Mouse (Mus musculus): ENCODE results near the gene S100a6. TPM values are rescaled to one million over a fixed set of nuclear protein-coding genes. Genes with fewer than 3 reads are reported as not detected.

Gene S100a6
- total and polyA plus RNA-seq, 2 experiments from 2014 or later = 12.9 to 59.0 TPM

DNA sequence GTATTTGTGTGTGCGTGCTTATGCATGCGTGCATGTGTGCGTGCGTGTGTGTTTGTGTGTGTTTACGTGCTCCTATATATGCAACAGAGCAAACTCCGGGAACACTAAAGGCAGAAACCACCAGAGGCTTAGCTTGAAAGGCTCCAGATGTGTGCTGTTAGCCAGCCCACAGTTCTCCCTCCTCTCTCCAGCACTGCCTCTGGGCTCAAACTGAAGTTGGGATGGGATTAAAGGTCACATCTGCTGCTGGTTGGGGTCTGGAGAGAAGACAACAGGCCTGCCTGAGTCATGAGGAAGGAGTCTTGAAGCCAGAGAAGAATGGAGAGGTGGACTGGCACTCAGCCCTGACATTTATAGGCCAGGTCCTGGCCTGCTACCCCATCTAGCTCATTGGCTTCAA is 6.5 kb upstream of the S100a6 start:
- Histone ChIP-seq H3K9me3 (ENCODE audit: low read length) (no peaks in the 10 kb centered on the region), H3K4me3 (ENCODE audit: low read length) (no peak overlapping the region), H3K4me2 (ENCODE audit: low read depth, low read length) (no peak overlapping the region), H3K4me1 (ENCODE audit: insufficient read depth, low read length) (no peaks in the 10 kb centered on the region), H3K27me3 (ENCODE audit: insufficient read depth, low read length) (no peaks in the 10 kb centered on the region), H3K27ac (no peak overlapping the region), H3K9ac (replicated peaks; ENCODE audit: low read length) (no peak overlapping the region), H3K36me3 (ENCODE audit: insufficient read depth, low read length) (no peaks in the 10 kb centered on the region)
- ATAC-seq (no peak), DNase-seq (ENCODE audit: low spot score) (no peak)
- WGBS = 90% methylated on average over 6 of the region's 6 CpGs
- TF ChIP-seq CTCF (IDR thresholded peaks at IDR 0.05; ENCODE audit: low read depth) = no peak

GRCm38 (mm10) chr3:90607361-90607760 is 5.3 kb upstream of the S100a6 start:
- Histone ChIP-seq H3K4me2 (ENCODE audit: low read depth, low read length) (no peak overlapping the region), H3K36me3 (ENCODE audit: insufficient read depth, low read length) (no peaks in the 10 kb centered on the region), H3K9ac (replicated peaks; ENCODE audit: low read length) (no peak overlapping the region), H3K4me3 (ENCODE audit: low read length) (no peak overlapping the region), H3K27ac (no peak overlapping the region), H3K4me1 (ENCODE audit: insufficient read depth, low read length) (no peaks in the 10 kb centered on the region), H3K9me3 (ENCODE audit: low read length) (no peaks in the 10 kb centered on the region), H3K27me3 (ENCODE audit: insufficient read depth, low read length) (no peaks in the 10 kb centered on the region)
- 79% methylated on average over 3 of the region's 3 CpGs for WGBS
- TF ChIP-seq CTCF (IDR thresholded peaks at IDR 0.05; ENCODE audit: low read depth) = no peak
- ATAC-seq (no peak), DNase-seq (ENCODE audit: low spot score) (no peak)

GRCm38 (mm10) chr3:90608223-90608622 is 4.5 kb upstream of the S100a6 start, which contains the start of gene S100a5:
S100a5 (plus strand) TSS chr3:90608523.
- Histone ChIP-seq H3K9me3 (ENCODE audit: low read length) (no peaks in the 10 kb centered on the region), H3K27ac (no peak within 1 kb of the TSS), H3K4me3 (ENCODE audit: low read length) (no peak within 1 kb of the TSS), H3K4me1 (ENCODE audit: insufficient read depth, low read length) (0 out of 2 replicates have a peak, but pooled peaks cover 5% of the 10 kb centered on the region), H3K36me3 (ENCODE audit: insufficient read depth, low read length) (no peaks in the 10 kb centered on the region), H3K4me2 (ENCODE audit: low read depth, low read length) (no peak within 1 kb of the TSS), H3K9ac (replicated peaks; ENCODE audit: low read length) (no peak within 1 kb of the TSS), H3K27me3 (ENCODE audit: insufficient read depth, low read length) (no peaks in the 10 kb centered on the region)
- ATAC-seq (no peak), DNase-seq (ENCODE audit: low spot score) (no peak)
- 64% methylated on average over 3 of the region's 3 CpGs for WGBS
- TF ChIP-seq CTCF (IDR thresholded peaks at IDR 0.05; ENCODE audit: low read depth) = no peak

GRCm38 (mm10) chr3:90609102-90609501 is 3.6 kb upstream of the S100a6 start:
- no peaks in the 10 kb centered on the region for H3K27me3 ChIP-seq (ENCODE audit: insufficient read depth, low read length)
- TF ChIP-seq CTCF (IDR thresholded peaks at IDR 0.05; ENCODE audit: low read depth) = no peak
- no peak for ATAC-seq
- H3K27ac ChIP-seq = no peak overlapping the region
- H3K36me3 ChIP-seq (ENCODE audit: insufficient read depth, low read length) = no peaks in the 10 kb centered on the region
- H3K9ac ChIP-seq (replicated peaks; ENCODE audit: low read length) = no peak overlapping the region
- H3K9me3 ChIP-seq (ENCODE audit: low read length) = no peaks in the 10 kb centered on the region
- DNase-seq (ENCODE audit: low spot score) = no peak
- H3K4me3 ChIP-seq (ENCODE audit: low read length) = no peak overlapping the region
- H3K4me1 ChIP-seq (ENCODE audit: insufficient read depth, low read length) = 0 out of 2 replicates have a peak, but pooled peaks cover 6% of the 10 kb centered on the region
- no peak overlapping the region for H3K4me2 ChIP-seq (ENCODE audit: low read depth, low read length)

- ATAC-seq (no peak), DNase-seq (ENCODE audit: low spot score) (no peak)
- H3K9ac ChIP-seq (replicated peaks; ENCODE audit: low read length) = no peak overlapping the region
- H3K4me1 ChIP-seq (ENCODE audit: insufficient read depth, low read length) = 0 out of 2 replicates have a peak, but pooled peaks cover 6% of the 10 kb centered on the region
- TF ChIP-seq CTCF (IDR thresholded peaks at IDR 0.05; ENCODE audit: low read depth) = no peak
- WGBS = 85% methylated on average over 3 of the region's 3 CpGs
- H3K4me2 ChIP-seq (ENCODE audit: low read depth, low read length) = no peak overlapping the region
- H3K36me3 ChIP-seq (ENCODE audit: insufficient read depth, low read length) = no peaks in the 10 kb centered on the region
- no peaks in the 10 kb centered on the region for H3K9me3 ChIP-seq (ENCODE audit: low read length)
- H3K27ac ChIP-seq = no peak overlapping the region
- H3K4me3 ChIP-seq (ENCODE audit: low read length) = no peak overlapping the region
- no peaks in the 10 kb centered on the region for H3K27me3 ChIP-seq (ENCODE audit: insufficient read depth, low read length)
Observed at GRCm38 (mm10) chr3:90611494-90611893, 1.2 kb upstream of the S100a6 start.

DNA sequence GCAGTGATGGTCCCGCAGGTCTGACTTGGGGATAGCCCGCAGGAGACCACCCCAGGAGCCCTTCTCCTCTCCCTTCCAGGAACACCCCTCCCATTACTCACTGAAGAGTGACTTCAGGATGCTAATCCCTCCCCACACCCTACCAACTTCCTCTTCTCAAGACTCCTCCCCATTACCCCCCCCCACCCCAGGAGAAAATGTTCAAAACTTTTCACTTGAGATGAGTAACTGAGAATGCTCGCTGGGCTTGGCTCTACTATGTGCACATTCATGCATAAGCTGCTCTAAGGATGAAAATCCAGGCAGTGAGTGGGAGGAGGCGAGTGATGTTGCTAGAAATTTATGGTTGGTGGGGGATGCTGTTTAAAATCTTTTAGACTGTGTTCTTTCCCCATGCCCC is 621 bp upstream of the S100a6 start:
- 0 out of 2 replicates have a peak, but pooled peaks cover 6% of the 10 kb centered on the region for H3K4me1 ChIP-seq (ENCODE audit: insufficient read depth, low read length)
- DNase-seq (ENCODE audit: low spot score) (no peak), ATAC-seq (no peak)
- no peaks in the 10 kb centered on the region for H3K36me3 ChIP-seq (ENCODE audit: insufficient read depth, low read length)
- WGBS = 69% methylated on average over 4 of the region's 4 CpGs
- no peaks in the 10 kb centered on the region for H3K27me3 ChIP-seq (ENCODE audit: insufficient read depth, low read length)
- no peak overlapping the region for H3K4me3 ChIP-seq (ENCODE audit: low read length)
- no peak overlapping the region for H3K9ac ChIP-seq (replicated peaks; ENCODE audit: low read length)
- H3K4me2 ChIP-seq (ENCODE audit: low read depth, low read length) = no peak overlapping the region
- no peak for TF ChIP-seq CTCF (IDR thresholded peaks at IDR 0.05; ENCODE audit: low read depth)
- H3K27ac ChIP-seq = no peak overlapping the region
- no peaks in the 10 kb centered on the region for H3K9me3 ChIP-seq (ENCODE audit: low read length)

GRCm38 (mm10) chr3:90613461-90614147 is 922 bp downstream of the S100a6 start:
- no peak overlapping the region for H3K27ac ChIP-seq
- ATAC-seq (no peak), DNase-seq (ENCODE audit: low spot score) (no peak)
- H3K4me1 ChIP-seq (ENCODE audit: insufficient read depth, low read length) = 0 out of 2 replicates have a peak, but pooled peaks cover 6% of the 10 kb centered on the region
- H3K9me3 ChIP-seq (ENCODE audit: low read length) = no peaks in the 10 kb centered on the region
- H3K4me3 ChIP-seq (ENCODE audit: low read length) = peak overlapping the region; percentile 36; the same call in 1 of the 2 replicates
- H3K36me3 ChIP-seq (ENCODE audit: insufficient read depth, low read length) = no peaks in the 10 kb centered on the region
- TF ChIP-seq CTCF (IDR thresholded peaks at IDR 0.05; ENCODE audit: low read depth) = no peak
- no peak overlapping the region for H3K9ac ChIP-seq (replicated peaks; ENCODE audit: low read length)
- no peaks in the 10 kb centered on the region for H3K27me3 ChIP-seq (ENCODE audit: insufficient read depth, low read length)
- 79% methylated on average over 7 of the region's 7 CpGs for WGBS
- peak overlapping the region; percentile 68 for H3K4me2 ChIP-seq (ENCODE audit: low read depth, low read length)
